Mouse (Mus musculus): ENCODE measurements around the gene Atpaf2. TPM values are rescaled to one million over a fixed set of nuclear protein-coding genes. Genes with fewer than 3 reads are reported as not detected.

Gene Atpaf2
- polyA plus RNA-seq, 1 experiment from 2014 or later, result 55.3 TPM

DNA sequence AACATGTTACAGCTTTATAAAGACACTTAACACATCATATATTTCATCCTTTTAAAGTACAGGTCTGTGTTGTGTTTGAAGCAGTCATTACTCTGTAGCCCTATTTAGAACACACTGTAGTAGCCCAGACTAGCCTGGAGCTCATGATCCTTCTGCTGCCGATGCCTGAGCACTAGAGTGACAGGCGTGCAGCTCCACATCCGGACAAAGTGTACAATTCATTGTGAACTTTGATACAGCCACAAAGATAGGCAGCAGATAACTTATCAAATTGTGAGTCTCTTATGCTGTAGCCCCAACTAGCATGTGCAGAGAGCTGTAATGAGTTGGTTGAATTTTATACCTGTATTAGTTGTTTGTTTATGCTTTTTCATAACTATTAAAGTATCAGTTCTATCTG is 9.4 kb upstream of the Atpaf2 start:
- H3K9me3 ChIP-seq (replicated peaks), result no peaks in the 10 kb centered on the region
- H3K27ac ChIP-seq, result no peak overlapping the region
- ATAC-seq (replicated peaks; ENCODE audit: low FRiP score), result no peak
- H3K4me1 ChIP-seq, result no peaks in the 10 kb centered on the region
- H3K4me2 ChIP-seq, result no peak overlapping the region
- WGBS, result 95% methylated on average over 3 of the region's 3 CpGs
- no peaks in the 10 kb centered on the region for H3K27me3 ChIP-seq
- H3K36me3 ChIP-seq, result peaks cover 62% of the 10 kb centered on the region
- no peak overlapping the region for H3K4me3 ChIP-seq (replicated peaks)
- no peak overlapping the region for H3K9ac ChIP-seq

DNA sequence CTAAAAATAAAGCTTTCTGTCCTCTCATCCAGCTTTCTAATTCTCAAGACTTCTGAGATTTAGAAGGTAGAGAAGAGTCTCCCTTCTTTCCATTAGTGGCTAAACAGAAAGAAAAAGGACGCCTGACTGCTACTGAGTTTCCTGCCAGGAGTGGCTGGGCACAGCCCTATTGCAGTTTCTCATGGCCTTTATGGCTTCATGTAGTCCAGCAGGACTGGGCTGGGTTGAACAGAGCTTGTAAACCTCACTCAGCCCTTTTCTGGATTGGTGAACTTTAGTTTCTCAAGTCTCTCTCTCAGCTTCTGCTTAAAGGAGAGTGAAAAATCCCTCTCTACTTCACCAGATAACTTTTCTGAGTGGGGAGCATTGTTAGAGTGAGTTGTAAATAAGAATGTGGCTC is 8.2 kb upstream of the Atpaf2 start:
- peaks cover 50% of the 10 kb centered on the region for H3K36me3 ChIP-seq
- no peak overlapping the region for H3K27ac ChIP-seq
- no peak for ATAC-seq (replicated peaks; ENCODE audit: low FRiP score)
- H3K27me3 ChIP-seq, result no peaks in the 10 kb centered on the region
- H3K4me3 ChIP-seq (replicated peaks), result no peak overlapping the region
- 0 out of 2 replicates have a peak, but pooled peaks cover 2% of the 10 kb centered on the region for H3K4me1 ChIP-seq
- H3K9ac ChIP-seq, result no peak overlapping the region
- no peak overlapping the region for H3K4me2 ChIP-seq
- WGBS, result 71% methylated on average over 1 of the region's 1 CpGs
- no peaks in the 10 kb centered on the region for H3K9me3 ChIP-seq (replicated peaks)

DNA sequence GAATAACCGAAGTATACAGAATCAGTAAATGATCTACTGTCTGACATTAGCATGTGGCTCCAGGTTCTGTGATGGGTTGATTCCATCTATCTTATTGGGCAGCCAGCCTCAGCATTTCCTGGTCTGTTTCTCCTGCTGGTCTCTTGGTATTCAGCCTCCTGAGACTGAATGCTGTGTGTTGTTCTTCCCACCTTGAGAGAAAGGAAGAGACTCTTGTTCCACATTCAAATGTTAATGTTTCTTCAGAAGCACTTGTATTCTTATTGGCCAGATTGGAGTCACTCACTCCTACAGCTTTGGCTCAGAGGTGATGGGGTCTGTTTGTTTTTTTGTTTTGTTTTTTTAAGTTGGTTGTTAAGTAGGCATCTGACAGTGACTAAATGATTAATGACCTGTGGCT is 4.7 kb upstream of the Atpaf2 start:
- H3K36me3 ChIP-seq, result peaks cover 24% of the 10 kb centered on the region
- no peaks in the 10 kb centered on the region for H3K9me3 ChIP-seq (replicated peaks)
- ATAC-seq (replicated peaks; ENCODE audit: low FRiP score), result no peak
- H3K4me1 ChIP-seq, result peaks cover 18% of the 10 kb centered on the region
- no peaks in the 10 kb centered on the region for H3K27me3 ChIP-seq
- 55% methylated on average over 1 of the region's 1 CpGs for WGBS
- no peak overlapping the region for H3K4me2 ChIP-seq
- no peak overlapping the region for H3K4me3 ChIP-seq (replicated peaks)
- H3K9ac ChIP-seq, result no peak overlapping the region
- H3K27ac ChIP-seq, result no peak overlapping the region

DNA sequence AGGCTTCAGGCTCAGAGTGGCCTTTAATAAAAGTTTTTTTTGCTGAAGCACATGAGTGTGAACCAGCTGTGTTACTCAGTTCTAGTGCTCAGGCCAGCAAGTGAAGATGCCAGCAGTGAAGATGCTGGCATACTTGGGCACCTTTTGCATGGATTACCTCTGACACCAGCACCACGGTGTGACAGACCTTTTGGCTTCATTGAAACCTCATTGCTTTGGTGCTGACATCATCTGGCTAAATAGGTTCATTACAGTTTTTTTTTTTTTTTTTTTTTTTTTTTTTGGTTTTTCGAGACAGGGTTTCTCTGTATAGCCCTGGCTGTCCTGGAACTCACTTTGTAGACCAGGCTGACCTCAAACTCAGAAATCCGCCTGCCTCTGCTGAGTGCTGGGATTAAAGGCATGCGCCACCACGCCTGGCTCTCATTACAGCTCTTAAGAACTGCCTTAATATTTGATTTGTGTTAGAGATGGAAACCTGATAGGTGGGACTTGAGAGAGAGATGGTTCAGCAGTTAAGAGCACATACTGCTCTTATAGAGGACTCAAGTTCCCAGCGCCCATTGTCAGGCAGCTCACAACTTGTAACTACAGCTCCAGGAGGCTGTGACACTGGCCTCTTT is 3.9 kb upstream of the Atpaf2 start:
- Histone ChIP-seq H3K4me2 (no peak overlapping the region), H3K9me3 (replicated peaks) (no peaks in the 10 kb centered on the region), H3K4me3 (replicated peaks) (no peak overlapping the region), H3K9ac (no peak overlapping the region), H3K27ac (no peak overlapping the region), H3K27me3 (no peaks in the 10 kb centered on the region), H3K36me3 (peaks cover 16% of the 10 kb centered on the region), H3K4me1 (peaks cover 18% of the 10 kb centered on the region)
- ATAC-seq (replicated peaks; ENCODE audit: low FRiP score), result no peak
- WGBS, result 62% methylated on average over 6 of the region's 6 CpGs

DNA sequence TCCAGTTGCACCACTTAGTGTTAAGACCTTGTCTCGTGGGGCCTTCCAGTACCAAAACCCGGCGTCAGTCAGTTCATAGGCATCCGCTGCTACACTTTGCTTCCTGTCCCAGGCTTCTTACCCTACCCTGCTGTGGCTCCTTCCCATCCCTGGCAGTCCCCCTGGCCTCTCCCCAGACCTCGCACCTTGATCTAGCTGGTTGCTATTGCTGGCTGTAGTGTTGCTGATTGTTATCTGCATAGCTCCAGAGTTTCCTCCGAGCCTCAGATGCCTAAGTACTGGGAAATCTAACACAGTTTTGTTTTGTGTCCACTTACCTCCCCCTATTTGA is 181 bp upstream of the Atpaf2 start:
- 2% methylated on average over 6 of the region's 6 CpGs for WGBS
- peak overlapping the region; percentile 91 for H3K4me3 ChIP-seq (replicated peaks)
- no peaks in the 10 kb centered on the region for H3K36me3 ChIP-seq
- ATAC-seq (replicated peaks; ENCODE audit: low FRiP score), result no peak
- peak overlapping the region; percentile 93 for H3K9ac ChIP-seq
- H3K4me1 ChIP-seq, result peaks cover 31% of the 10 kb centered on the region
- H3K9me3 ChIP-seq (replicated peaks), result no peaks in the 10 kb centered on the region
- H3K27me3 ChIP-seq, result no peaks in the 10 kb centered on the region
- peak overlapping the region; percentile 75 for H3K4me2 ChIP-seq
- peak overlapping the region; percentile 91; the same call in 1 of the 2 replicates for H3K27ac ChIP-seq

DNA sequence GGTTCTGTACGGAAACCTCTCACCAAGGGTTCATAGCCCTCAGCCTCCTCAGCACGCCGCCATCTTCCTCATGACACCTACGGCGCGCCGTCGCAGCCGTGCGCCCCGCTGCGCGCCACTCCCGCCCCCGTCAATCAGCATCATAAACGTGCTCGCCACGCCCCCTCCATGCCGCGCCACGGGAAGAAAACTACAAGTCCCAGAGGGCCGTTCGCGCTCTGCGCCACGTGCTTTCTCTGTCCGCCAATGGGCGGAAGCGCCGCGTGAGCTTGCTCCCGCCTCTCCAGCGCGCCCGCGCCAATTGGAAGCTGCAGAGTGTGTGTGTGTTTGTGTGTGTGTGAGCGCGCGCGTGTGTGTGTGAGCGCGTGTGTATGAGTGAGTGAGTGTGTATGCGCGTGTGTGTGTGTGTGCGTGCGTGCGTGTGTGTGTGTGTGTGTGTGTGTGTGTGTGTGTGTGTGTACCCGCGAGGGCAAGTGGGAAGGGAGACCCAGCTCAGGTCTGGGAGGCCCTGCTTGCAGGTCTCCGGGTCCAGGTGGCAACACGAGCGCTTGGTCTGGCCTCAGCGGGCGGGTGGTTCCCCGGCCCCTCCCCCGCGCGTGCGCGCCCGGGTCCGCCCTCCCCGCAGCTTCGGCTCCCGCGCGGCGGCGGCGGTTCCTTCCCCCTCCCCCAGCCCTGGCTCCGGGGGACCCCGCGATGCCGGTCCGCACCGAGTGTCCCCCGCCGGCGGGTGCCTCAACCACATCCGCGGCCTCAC is 1.1 kb downstream of the Atpaf2 start, which contains the start of gene Gid4:
TSS of gene Gid4 (plus strand) at position 183 of the 754 bp plus-strand sequence.
- ATAC-seq (replicated peaks; ENCODE audit: low FRiP score), result peak; percentile 97
- Histone ChIP-seq H3K4me3 (replicated peaks) (peak within 1 kb of the TSS; percentile 91), H3K9me3 (replicated peaks) (no peaks in the 10 kb centered on the region), H3K9ac (peak within 1 kb of the TSS; percentile 93), H3K36me3 (no peaks in the 10 kb centered on the region), H3K4me1 (peaks cover 29% of the 10 kb centered on the region), H3K4me2 (peak within 1 kb of the TSS; percentile 75), H3K27ac (peak within 1 kb of the TSS; percentile 91), H3K27me3 (no peaks in the 10 kb centered on the region)
- 1% methylated on average over 75 of the region's 81 CpGs for WGBS

DNA sequence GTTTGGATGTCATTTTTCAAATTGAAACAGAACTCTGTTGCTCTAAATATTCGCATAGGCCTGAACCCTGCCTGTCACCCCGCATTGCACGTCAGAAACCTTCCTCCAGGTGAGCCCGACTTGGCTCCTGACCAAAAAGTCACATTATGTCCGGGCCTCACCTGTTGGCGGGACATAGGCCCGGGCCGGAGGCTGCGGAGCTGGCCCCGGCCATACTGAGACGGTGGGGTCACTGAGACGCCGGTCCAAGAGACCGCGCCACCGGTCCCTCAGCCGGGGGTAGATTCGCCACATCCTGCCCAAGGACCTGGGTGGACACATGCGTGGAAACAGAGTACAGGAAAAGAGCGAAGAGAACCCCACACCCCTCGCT is 1.7 kb downstream of the Atpaf2 start:
- no peaks in the 10 kb centered on the region for H3K36me3 ChIP-seq
- no peaks in the 10 kb centered on the region for H3K27me3 ChIP-seq
- H3K9ac ChIP-seq, result peak overlapping the region; percentile 83
- ATAC-seq (replicated peaks; ENCODE audit: low FRiP score), result peak; percentile 61
- H3K4me3 ChIP-seq (replicated peaks), result peak overlapping the region; percentile 91
- H3K9me3 ChIP-seq (replicated peaks), result no peaks in the 10 kb centered on the region
- H3K4me2 ChIP-seq, result peak overlapping the region; percentile 75
- 1% methylated on average over 21 of the region's 21 CpGs for WGBS
- peak overlapping the region; percentile 80 for H3K27ac ChIP-seq
- H3K4me1 ChIP-seq, result peaks cover 29% of the 10 kb centered on the region

DNA sequence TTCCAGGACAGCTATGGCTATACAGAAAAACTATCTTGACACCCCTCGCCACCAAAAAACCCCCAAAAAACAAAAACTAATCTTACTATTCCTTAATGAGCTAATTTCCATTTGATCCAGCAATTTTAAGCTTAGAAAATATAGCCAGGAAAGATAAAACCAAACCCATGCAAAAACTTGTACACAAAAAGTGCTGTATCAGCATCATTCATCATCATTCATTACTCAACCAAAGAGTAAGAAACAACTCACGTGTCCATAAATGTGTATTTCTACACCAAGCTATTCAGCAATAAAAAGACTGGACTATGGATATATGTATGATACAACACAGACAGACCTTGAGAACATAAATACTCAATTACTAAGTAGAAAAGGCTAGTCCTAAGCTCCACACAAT is 5.3 kb downstream of the Atpaf2 start:
- no peak overlapping the region for H3K9ac ChIP-seq
- 79% methylated on average over 2 of the region's 2 CpGs for WGBS
- no peak for ATAC-seq (replicated peaks; ENCODE audit: low FRiP score)

DNA sequence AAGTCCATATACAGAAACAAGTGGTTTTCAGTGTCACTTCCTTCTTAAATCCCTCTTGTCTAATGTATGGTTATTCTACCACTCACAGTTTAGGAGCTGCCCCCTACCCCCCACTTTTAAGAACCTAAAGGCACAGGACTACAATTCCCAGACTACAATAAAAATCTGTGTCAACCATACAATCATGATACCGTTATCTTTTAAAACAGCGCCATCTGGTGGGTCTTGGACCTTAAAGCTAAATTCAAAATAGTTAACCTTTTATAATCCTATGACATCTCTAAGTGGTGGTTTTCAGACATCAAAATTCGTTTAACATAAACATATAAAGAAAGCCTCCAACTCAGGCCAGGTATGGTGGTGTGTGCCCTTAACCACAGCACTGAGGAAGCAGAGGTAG is 6.1 kb downstream of the Atpaf2 start:
- no peak overlapping the region for H3K4me2 ChIP-seq
- ATAC-seq (replicated peaks; ENCODE audit: low FRiP score), result no peak
- H3K36me3 ChIP-seq, result peaks cover 25% of the 10 kb centered on the region
- no peak overlapping the region for H3K27ac ChIP-seq
- H3K4me1 ChIP-seq, result peaks cover 13% of the 10 kb centered on the region
- no peak overlapping the region for H3K4me3 ChIP-seq (replicated peaks)
- H3K9ac ChIP-seq, result no peak overlapping the region
- H3K9me3 ChIP-seq (replicated peaks), result no peaks in the 10 kb centered on the region
- WGBS, result 12% methylated on average over 3 of the region's 3 CpGs
- H3K27me3 ChIP-seq, result no peaks in the 10 kb centered on the region

More for the DNA sequence above, 5.3 kb downstream of the Atpaf2 start:
- Histone ChIP-seq H3K36me3 (peaks cover 18% of the 10 kb centered on the region), H3K4me2 (no peak overlapping the region), H3K9me3 (replicated peaks) (no peaks in the 10 kb centered on the region), H3K4me1 (peaks cover 13% of the 10 kb centered on the region), H3K27me3 (no peaks in the 10 kb centered on the region), H3K4me3 (replicated peaks) (no peak overlapping the region), H3K27ac (no peak overlapping the region)

DNA sequence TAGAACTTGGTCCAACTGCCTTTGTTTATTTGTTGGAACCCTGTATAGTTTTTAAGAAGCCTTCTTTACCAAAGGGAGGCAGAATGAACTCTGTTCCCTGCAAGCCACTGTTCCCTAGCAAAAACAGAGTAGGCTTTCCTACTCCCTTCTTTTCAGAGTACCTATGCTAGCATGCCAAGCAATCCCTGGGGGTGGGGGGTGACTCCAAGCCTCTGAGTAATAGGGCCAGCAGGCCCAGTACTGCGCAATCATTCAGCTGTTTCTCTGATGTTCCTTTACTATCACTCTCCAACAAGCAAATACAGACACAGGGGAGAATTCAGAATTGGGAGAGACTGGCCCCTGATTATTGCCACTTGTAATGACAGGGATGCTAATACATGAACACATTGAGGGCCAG is 11.7 kb downstream of the Atpaf2 start:
- Histone ChIP-seq H3K4me1 (no peaks in the 10 kb centered on the region), H3K9ac (no peak overlapping the region), H3K27ac (no peak overlapping the region), H3K4me3 (replicated peaks) (no peak overlapping the region), H3K9me3 (replicated peaks) (no peaks in the 10 kb centered on the region), H3K36me3 (peaks cover 79% of the 10 kb centered on the region), H3K4me2 (no peak overlapping the region), H3K27me3 (no peaks in the 10 kb centered on the region)
- 100% methylated on average over 1 of the region's 1 CpGs for WGBS
- no peak for ATAC-seq (replicated peaks; ENCODE audit: low FRiP score)

DNA sequence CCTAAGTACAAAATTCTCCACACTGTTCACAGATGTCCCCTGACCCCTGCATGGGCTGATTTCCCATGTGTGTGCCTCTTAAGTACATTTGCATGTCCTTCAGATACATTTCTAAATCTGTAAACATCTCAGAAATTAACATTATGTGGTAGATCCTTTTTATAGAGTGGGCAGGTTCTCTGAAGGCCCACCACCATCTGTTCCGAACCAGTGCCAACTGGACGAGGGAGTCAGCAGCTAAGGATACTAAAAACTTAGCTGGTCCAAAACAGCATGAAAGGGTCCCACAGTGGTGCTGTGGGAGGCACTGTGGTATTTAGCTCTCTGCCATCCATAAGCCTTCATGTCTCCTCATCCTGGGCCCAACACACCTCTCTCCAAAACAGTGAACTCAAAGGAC is 21.1 kb downstream of the Atpaf2 start:
- WGBS, result 87% methylated on average over 2 of the region's 2 CpGs
- no peak overlapping the region for H3K9ac ChIP-seq

DNA sequence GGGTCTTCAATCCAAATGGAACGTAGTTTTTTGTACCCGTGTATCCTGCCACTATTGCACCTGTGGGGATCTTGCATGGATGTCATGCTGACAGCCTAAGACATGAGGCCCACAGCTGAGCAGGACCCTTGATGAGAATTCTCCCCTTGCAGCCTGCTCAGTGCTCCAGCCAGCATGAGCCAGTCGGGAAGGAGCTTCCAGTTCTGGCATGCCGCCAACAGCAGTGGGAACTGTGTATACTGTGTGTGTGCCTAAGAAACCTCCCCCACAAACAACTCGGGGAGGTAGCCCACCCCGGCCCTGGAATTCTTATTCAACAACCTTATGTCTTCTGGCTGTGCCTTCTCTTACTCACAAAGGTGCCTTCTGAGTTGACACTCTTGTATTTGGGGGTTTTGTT is 21.7 kb downstream of the Atpaf2 start:
- Histone ChIP-seq H3K27ac (no peak overlapping the region), H3K4me1 (no peaks in the 10 kb centered on the region), H3K9ac (no peak overlapping the region), H3K4me3 (replicated peaks) (no peak overlapping the region), H3K4me2 (no peak overlapping the region), H3K27me3 (no peaks in the 10 kb centered on the region), H3K9me3 (replicated peaks) (no peaks in the 10 kb centered on the region), H3K36me3 (peaks cover 20% of the 10 kb centered on the region)
- WGBS, result 67% methylated on average over 6 of the region's 6 CpGs
- no peak for ATAC-seq (replicated peaks; ENCODE audit: low FRiP score)

More for the DNA sequence above, 21.1 kb downstream of the Atpaf2 start:
- H3K9me3 ChIP-seq (replicated peaks), result no peaks in the 10 kb centered on the region
- no peak for ATAC-seq (replicated peaks; ENCODE audit: low FRiP score)
- H3K27ac ChIP-seq, result no peak overlapping the region
- no peak overlapping the region for H3K4me2 ChIP-seq
- H3K4me1 ChIP-seq, result no peaks in the 10 kb centered on the region
- H3K4me3 ChIP-seq (replicated peaks), result no peak overlapping the region
- H3K27me3 ChIP-seq, result no peaks in the 10 kb centered on the region
- H3K36me3 ChIP-seq, result peaks cover 27% of the 10 kb centered on the region
